Mouse (Mus musculus): ENCODE measurements at regions not wholly inside any gene's neighbourhood (a gene's known extent, or its start where the extent isn't known, plus 50 kb on each side); places are given as distances from the start of the nearest gene placed in this dataset.
"Not testable (repeated sequence)": the region's sequence is repeated elsewhere in the genome, so short reads cannot be mapped to it uniquely, and the experiment has no call there.

- not testable (repeated sequence) for H3K4me1 ChIP-seq (ENCODE audit: control insufficient read depth, insufficient read depth, low read length); DNase-seq
These were observed 358.0 kb upstream of the Olfr1507 start for GRCm38 (mm10) chr14:52853598-52853997.

DNA sequence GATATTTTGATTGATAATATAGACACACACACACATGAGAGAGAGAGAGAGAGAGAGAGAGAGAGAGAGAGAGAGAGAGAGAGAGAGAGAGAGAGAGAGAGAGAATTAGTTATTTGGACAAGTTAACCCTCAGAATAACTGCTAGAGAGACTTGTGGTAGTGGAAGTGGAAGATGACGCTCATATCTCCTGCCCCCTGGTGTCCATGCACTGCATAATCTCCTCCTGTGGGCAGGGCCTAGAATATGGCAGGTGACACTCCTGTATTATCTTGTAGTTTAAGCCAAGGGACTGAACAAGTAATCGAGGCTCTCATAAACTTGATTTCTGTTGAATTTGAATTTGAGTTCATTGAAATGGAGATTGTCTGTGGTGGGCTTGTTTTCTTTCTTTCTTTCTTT is 352.4 kb upstream of the Olfr1507 start:
- no CpG with 5 or more reads among the region's 2 CpGs for WGBS
- not testable (repeated sequence) for H3K4me3 ChIP-seq (replicated peaks; ENCODE audit: extremely low read depth, low read depth, low read length); H3K4me1 ChIP-seq (ENCODE audit: control insufficient read depth, insufficient read depth, low read length); DNase-seq

More at GRCm38 (mm10) chr14:52853598-52853997, 358.0 kb upstream of the Olfr1507 start:
- H3K4me3 ChIP-seq (replicated peaks; ENCODE audit: extremely low read depth, low read depth, low read length): not testable (repeated sequence)

DNA sequence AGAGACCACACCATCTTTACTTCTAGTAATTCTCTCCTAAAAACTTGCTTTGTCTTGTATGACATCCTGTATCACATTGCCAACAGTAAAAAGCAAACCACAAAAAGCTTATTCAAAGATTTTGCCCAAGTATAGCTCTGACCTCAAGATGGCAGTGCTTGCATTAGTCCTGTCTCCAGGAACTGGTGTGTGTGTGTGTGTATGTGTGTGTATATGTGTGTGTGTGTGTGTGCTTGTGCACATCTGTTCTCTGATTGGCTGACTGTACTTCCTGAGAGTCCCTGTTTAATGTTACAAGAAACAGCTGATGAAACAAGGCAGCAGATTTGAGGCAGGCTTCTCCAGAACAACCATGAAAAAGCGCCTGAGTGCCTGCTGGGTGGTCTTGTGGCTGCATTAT is 328.5 kb upstream of the Olfr1507 start:
- DNase-seq: not testable (repeated sequence)
- WGBS: no CpG with 5 or more reads among the region's 1 CpGs

GRCm38 (mm10) chr14:52821617-52822016 is 326.1 kb upstream of the Olfr1507 start:
- no CpG with 5 or more reads among the region's 4 CpGs for WGBS
- not testable (repeated sequence) for H3K4me3 ChIP-seq (replicated peaks; ENCODE audit: extremely low read depth, low read depth, low read length); DNase-seq; H3K4me1 ChIP-seq (ENCODE audit: control insufficient read depth, insufficient read depth, low read length)

More for the DNA sequence above, 328.5 kb upstream of the Olfr1507 start:
- not testable (repeated sequence) for H3K4me1 ChIP-seq (ENCODE audit: control insufficient read depth, insufficient read depth, low read length); H3K4me3 ChIP-seq (replicated peaks; ENCODE audit: extremely low read depth, low read depth, low read length)

DNA sequence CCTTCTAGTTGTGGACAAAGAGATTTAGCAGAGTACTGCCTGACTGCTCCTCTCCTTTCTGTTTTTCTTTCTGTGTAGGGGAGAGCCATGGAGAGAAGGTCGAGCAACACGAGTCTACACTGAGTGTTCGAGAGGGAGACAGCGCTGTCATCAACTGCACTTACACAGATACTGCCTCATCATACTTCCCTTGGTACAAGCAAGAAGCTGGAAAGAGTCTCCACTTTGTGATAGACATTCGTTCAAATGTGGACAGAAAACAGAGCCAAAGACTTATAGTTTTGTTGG is 315.5 kb upstream of the Olfr1507 start:
- H3K4me3 ChIP-seq (replicated peaks; ENCODE audit: extremely low read depth, low read depth, low read length); DNase-seq; H3K4me1 ChIP-seq (ENCODE audit: control insufficient read depth, insufficient read depth, low read length): not testable (repeated sequence)
- WGBS: 82% methylated on average over 4 of the region's 5 CpGs

- H3K4me3 ChIP-seq (replicated peaks; ENCODE audit: extremely low read depth, low read depth, low read length); H3K4me1 ChIP-seq (ENCODE audit: control insufficient read depth, insufficient read depth, low read length): not testable (repeated sequence)
- DNase-seq: peak; percentile 2
- 65% methylated on average over 8 of the region's 8 CpGs for WGBS
These were observed 315.0 kb upstream of the Olfr1507 start for GRCm38 (mm10) chr14:52810275-52811127.

- not testable (repeated sequence) for DNase-seq; H3K4me3 ChIP-seq (replicated peaks; ENCODE audit: extremely low read depth, low read depth, low read length); H3K4me1 ChIP-seq (ENCODE audit: control insufficient read depth, insufficient read depth, low read length)
- WGBS: 65% methylated on average over 2 of the region's 2 CpGs
These were observed 306.2 kb upstream of the Olfr1507 start for GRCm38 (mm10) chr14:52801705-52802104.

GRCm38 (mm10) chr14:52792600-52792999 is 297.1 kb upstream of the Olfr1507 start:
- WGBS: 87% methylated on average over 7 of the region's 9 CpGs
- H3K4me3 ChIP-seq (replicated peaks; ENCODE audit: extremely low read depth, low read depth, low read length); DNase-seq; H3K4me1 ChIP-seq (ENCODE audit: control insufficient read depth, insufficient read depth, low read length): not testable (repeated sequence)

GRCm38 (mm10) chr14:52791828-52792227 is 296.3 kb upstream of the Olfr1507 start:
- WGBS: 32% methylated on average over 6 of the region's 6 CpGs
- H3K4me1 ChIP-seq (ENCODE audit: control insufficient read depth, insufficient read depth, low read length); H3K4me3 ChIP-seq (replicated peaks; ENCODE audit: extremely low read depth, low read depth, low read length); DNase-seq: not testable (repeated sequence)

DNA sequence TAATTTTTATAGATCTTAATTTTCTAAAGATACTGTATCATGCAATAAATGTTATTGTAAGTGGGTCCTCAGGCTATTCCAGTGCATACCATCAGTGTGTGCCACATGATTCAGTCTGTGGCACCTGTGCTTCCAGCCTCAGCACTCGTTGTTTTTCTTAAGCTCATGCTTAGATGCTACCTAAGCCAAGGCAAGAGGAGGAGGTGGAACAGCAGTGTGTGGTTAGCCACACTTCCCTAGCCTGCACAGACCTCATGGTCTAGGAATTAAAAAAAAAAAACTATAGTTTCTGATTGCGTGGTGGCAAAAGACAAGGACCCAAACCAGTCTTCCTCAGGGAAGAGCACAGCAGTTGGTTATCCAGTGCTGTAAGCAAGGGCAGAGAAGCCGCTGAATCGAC is 287.3 kb upstream of the Olfr1507 start:
- not testable (repeated sequence) for H3K4me1 ChIP-seq (ENCODE audit: control insufficient read depth, insufficient read depth, low read length); DNase-seq; H3K4me3 ChIP-seq (replicated peaks; ENCODE audit: extremely low read depth, low read depth, low read length)
- WGBS: 65% methylated on average over 4 of the region's 4 CpGs

DNA sequence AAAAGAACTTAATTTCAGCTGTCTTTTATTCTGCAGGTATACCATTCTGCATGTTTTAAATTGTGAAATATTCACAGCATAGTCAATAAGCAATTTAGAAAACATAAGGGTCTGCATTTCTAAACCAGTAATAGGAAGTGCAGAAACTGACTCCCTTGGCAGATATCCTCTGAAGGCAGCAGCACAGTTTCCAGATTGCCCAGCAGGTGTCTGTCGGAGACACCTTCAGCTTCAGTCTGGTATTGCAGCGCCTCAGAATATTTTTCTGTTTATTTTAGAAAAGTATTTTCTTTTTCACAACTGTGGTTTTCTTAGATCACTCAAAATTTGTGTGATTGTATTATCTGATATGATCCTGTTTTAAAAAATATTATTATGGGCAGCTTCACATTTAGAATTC is 280.3 kb upstream of the Olfr1507 start:
- not testable (repeated sequence) for DNase-seq; H3K4me1 ChIP-seq (ENCODE audit: control insufficient read depth, insufficient read depth, low read length); H3K4me3 ChIP-seq (replicated peaks; ENCODE audit: extremely low read depth, low read depth, low read length)
- WGBS: 73% methylated on average over 2 of the region's 2 CpGs

DNA sequence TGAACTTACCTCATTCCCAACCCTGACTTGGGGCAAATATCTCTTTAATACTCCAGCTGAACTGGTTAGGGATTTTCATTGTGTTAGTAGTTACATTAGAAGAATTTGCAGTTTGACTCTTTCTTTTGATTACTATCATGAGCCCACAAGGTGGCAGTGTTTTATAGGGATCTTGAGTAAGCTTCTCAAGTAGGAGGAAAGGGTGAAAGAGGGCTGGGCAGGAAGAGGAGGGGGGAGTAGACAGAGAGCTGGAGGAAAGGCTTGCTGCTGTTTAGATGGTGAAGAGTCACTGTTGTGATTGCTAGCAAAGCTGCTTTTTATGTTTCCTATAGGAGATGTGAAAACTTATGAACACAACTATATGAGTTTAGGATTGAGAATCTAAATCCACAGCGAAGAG is 273.9 kb upstream of the Olfr1507 start:
- not testable (repeated sequence) for H3K4me3 ChIP-seq (replicated peaks; ENCODE audit: extremely low read depth, low read depth, low read length); H3K4me1 ChIP-seq (ENCODE audit: control insufficient read depth, insufficient read depth, low read length); DNase-seq
- WGBS: 56% methylated on average over 1 of the region's 1 CpGs

GRCm38 (mm10) chr14:52752159-52752558 is 256.6 kb upstream of the Olfr1507 start:
- not testable (repeated sequence) for H3K4me3 ChIP-seq (replicated peaks; ENCODE audit: extremely low read depth, low read depth, low read length); DNase-seq; H3K4me1 ChIP-seq (ENCODE audit: control insufficient read depth, insufficient read depth, low read length)
- 54% methylated on average over 1 of the region's 1 CpGs for WGBS

GRCm38 (mm10) chr14:52726680-52727079 is 231.1 kb upstream of the Olfr1507 start:
- 29% methylated on average over 2 of the region's 3 CpGs for WGBS
- H3K4me1 ChIP-seq (ENCODE audit: control insufficient read depth, insufficient read depth, low read length); H3K4me3 ChIP-seq (replicated peaks; ENCODE audit: extremely low read depth, low read depth, low read length); DNase-seq: not testable (repeated sequence)

DNA sequence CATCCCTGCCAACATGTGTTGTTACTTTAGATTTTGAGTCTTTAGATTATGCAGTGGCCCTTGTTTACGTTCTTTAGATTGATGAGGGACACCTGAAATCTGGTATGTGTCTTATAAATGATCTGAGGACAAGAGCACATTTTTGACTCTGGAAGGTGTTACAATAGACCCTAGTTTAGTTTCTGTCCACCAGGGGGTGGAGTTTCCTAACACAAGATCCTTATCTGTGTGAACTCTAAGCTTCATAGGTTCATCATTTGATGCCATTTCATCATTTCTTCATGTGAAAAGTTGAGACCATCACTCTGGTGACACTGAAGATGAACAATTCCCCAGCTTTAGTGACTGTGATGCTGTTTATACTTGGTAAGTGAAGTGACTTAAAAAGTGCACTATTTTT is 229.4 kb upstream of the Olfr1507 start:
- H3K4me1 ChIP-seq (ENCODE audit: control insufficient read depth, insufficient read depth, low read length); H3K4me3 ChIP-seq (replicated peaks; ENCODE audit: extremely low read depth, low read depth, low read length); DNase-seq: not testable (repeated sequence)
- 79% methylated on average over 1 of the region's 1 CpGs for WGBS
